Mouse (Mus musculus) bone marrow macrophage, adult 2 months (primary cell): ENCODE measurements around the gene Mlc1. TPM values are rescaled to one million over a fixed set of nuclear protein-coding genes. Genes with fewer than 3 reads are reported as not detected.
A peak's percentile ranks its signal among the peaks of the same experiment; 100 is the strongest.

ENCODE experiments used
- H3K27ac ChIP-seq: 2 replicates; pipeline ENCODE4 v1.5.1; 2012; ENCODE audit warnings: low read depth, low read length; ENCODE audit not compliant: insufficient read depth
- H3K4me1 ChIP-seq: 2 replicates; pipeline ENCODE4 v1.6.1; 2012; ENCODE audit warnings: low read length; ENCODE audit not compliant: control insufficient read depth, insufficient read depth
- H3K4me3 ChIP-seq: 2 replicates; pipeline ENCODE4 v1.5.1; 2012; ENCODE audit warnings: mild to moderate bottlenecking, low read length, moderate library complexity; ENCODE audit not compliant: insufficient read depth
- CTCF ChIP-seq: IDR thresholded peaks from 2 replicates; pipeline ENCODE4 v1.5.1; 2012; ENCODE audit warnings: low read depth, mild to moderate bottlenecking, low read length, moderate library complexity
- POLR2A ChIP-seq: IDR thresholded peaks from 2 replicates; pipeline ENCODE4 v1.6.1; 2012; ENCODE audit warnings: mild to moderate bottlenecking, low read depth, low read length, borderline replicate concordance
- polyA plus RNA-seq: library from polyadenylated mRNA; stranded (reverse); fragments of >200 nt; gene quantifications from 2 replicates; pipeline ENCODE4 v1.2.4, GENCODE M21; 2012; ENCODE audit not compliant: missing spikeins, insufficient read depth, insufficient read length

The Mlc1 gene
- polyA plus RNA-seq, 1 experiment, result not detected

DNA sequence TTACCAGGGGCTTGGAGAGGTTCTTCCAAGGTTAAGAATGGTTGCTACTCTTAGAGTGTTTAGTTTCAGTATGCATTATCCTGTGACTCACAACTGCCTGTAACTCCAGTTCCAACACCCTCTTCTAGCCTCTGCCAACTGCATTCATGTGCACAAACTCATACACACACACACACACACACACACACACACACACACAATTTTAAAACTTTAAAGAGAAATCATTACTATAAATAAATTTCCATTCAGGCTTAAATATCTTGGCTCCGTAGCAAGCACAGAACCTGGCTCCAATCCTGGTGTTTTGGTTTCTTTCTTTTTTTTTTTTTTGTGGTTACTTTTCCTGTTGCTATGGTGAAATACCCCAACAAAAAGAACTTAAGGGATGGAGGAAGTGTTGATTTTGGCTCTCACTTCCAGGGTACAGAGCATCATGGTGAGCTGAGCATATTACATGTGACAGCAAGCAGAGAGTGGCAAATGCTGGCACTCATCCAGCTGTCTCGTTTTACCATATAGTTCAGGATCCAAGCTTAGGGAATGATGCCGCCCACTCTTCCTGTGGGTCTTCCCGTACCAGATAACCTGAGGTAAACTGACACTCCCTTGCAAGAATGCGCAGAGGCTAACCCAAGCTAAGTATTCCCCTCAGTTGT lies 34.8 kb downstream of the Mlc1 start:
- H3K27ac ChIP-seq, result no peak overlapping the region
- peaks cover 16% of the 10 kb centered on the region for H3K4me1 ChIP-seq
- TF ChIP-seq POLR2A (no peak), CTCF (no peak)
- no peak overlapping the region for H3K4me3 ChIP-seq

DNA sequence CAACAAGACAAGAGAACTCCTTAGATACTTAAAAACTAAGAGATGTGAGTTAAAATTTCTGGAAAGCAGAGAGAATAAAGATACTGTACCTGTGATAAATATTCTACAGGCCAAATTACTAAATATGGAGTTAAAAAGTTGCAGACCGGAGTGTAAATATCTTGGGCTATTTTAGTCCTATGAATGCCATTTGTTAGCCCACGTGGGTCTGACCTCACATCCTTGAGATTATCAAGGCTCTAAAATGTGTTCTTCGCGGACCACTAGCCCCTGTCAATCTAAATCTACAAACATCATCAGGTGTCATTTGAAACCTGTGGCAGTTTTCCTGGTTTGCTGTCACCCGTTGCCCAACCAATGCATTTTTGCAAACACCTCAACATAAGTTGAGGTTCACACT lies 36.0 kb downstream of the Mlc1 start:
- TF ChIP-seq CTCF, result no peak
- TF ChIP-seq POLR2A, result no peak
- Histone ChIP-seq H3K27ac (no peak overlapping the region), H3K4me1 (peaks cover 18% of the 10 kb centered on the region), H3K4me3 (no peak overlapping the region)

GRCm38 (mm10) chr15:88937291-88937650 lies 41.5 kb downstream of the Mlc1 start:
- Histone ChIP-seq H3K4me1 (peaks cover 31% of the 10 kb centered on the region), H3K27ac (peak overlapping the region; percentile 38), H3K4me3 (no peak overlapping the region)
- TF ChIP-seq CTCF (no peak), POLR2A (no peak)

DNA sequence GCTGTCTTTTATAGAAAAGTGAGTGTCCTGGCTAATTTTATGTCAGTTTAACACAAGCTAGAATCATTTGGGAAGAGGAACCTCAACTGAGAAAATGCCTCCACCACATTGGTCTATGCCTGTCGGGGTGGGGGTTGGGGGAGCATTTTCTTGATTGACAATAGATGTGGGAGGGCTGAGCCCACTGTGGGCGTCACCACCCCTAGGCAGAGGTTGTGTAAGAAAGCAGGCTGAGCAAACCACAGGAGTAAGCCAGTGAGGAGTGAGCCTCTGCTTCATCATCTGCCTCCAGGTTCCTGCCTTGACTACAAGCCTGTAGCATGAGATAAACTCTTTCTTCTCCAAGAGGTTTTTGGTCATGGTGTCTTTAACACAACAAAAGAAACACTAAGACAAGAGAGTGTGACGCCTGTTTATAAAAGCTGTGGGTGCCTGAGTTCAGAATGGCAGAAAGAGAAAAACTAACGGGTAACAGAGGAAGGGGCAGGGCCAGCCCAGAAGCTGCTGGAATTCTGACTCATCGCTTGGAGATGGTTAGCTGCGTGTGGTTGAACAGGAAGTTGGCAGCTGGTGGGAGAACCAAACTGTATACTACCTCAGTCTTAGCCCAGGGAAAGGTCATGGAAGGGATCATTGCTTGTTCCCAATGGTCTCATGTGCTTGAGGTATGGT lies 42.1 kb downstream of the Mlc1 start:
- TF ChIP-seq CTCF (no peak), POLR2A (no peak)
- Histone ChIP-seq H3K4me1 (peaks cover 31% of the 10 kb centered on the region), H3K4me3 (no peak overlapping the region), H3K27ac (peak overlapping the region; percentile 59)

DNA sequence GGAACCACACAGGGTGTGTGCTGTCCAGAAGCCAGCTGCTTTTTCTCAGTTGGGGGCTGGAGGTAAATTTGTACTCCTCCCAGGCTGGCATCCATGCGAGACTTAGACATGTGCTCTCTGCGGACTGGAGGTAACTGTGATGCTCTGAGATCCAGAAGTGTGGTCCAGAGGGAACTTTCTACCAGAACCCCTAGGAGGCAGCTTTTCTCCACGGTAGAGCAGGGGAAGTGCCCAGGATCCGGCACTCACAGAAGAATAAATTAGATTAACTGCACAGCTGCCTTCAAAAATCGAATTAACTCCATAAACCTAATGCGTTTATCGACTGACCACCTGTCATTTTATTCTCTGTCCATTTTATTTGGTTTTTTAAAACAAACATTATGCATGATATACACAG lies 44.7 kb downstream of the Mlc1 start:
- Histone ChIP-seq H3K4me1 (peaks cover 21% of the 10 kb centered on the region), H3K4me3 (no peak overlapping the region), H3K27ac (no peak overlapping the region)
- TF ChIP-seq POLR2A (no peak), CTCF (no peak)

GRCm38 (mm10) chr15:88932667-88933066 lies 46.1 kb downstream of the Mlc1 start:
- H3K27ac ChIP-seq, result no peak overlapping the region
- peaks cover 17% of the 10 kb centered on the region for H3K4me1 ChIP-seq
- TF ChIP-seq CTCF, result no peak
- TF ChIP-seq POLR2A, result no peak
- no peak overlapping the region for H3K4me3 ChIP-seq

- no peak overlapping the region for H3K4me3 ChIP-seq
- no peaks in the 10 kb centered on the region for H3K4me1 ChIP-seq
- no peak overlapping the region for H3K27ac ChIP-seq
- no peak for TF ChIP-seq CTCF
- no peak for TF ChIP-seq POLR2A
Measured at GRCm38 (mm10) chr15:88921992-88922310, 56.9 kb downstream of the Mlc1 start.

GRCm38 (mm10) chr15:88921131-88921991 lies 57.4 kb downstream of the Mlc1 start:
- H3K27ac ChIP-seq, result no peak overlapping the region
- no peak for TF ChIP-seq POLR2A
- peak; percentile 41; the same call in 1 of the 2 replicates for TF ChIP-seq CTCF
- H3K4me3 ChIP-seq, result no peak overlapping the region
- no peaks in the 10 kb centered on the region for H3K4me1 ChIP-seq

GRCm38 (mm10) chr15:88920065-88920464 lies 58.7 kb downstream of the Mlc1 start:
- Histone ChIP-seq H3K4me3 (no peak overlapping the region), H3K4me1 (no peaks in the 10 kb centered on the region), H3K27ac (no peak overlapping the region)
- no peak for TF ChIP-seq POLR2A
- no peak for TF ChIP-seq CTCF

DNA sequence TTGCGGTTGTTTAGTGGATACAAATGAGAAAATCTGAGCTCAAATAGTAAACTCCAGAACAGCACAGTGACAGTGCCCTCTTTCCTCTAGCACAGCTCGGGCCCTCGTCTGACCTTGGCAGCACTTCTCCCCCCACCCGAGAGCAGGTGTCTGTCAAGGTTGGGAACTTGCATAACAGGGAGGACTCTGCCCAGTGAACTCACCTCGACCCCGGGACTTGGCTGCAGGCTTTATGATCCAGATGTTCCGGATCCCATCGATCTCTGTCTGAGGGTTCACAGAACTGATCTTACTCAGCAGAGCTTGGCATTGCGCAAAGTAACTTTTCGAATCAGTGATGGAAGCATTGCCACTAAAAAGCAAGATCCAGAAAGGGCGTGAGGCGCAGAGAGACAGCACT lies 59.5 kb downstream of the Mlc1 start:
- TF ChIP-seq POLR2A, result no peak
- TF ChIP-seq CTCF, result no peak
- Histone ChIP-seq H3K4me3 (no peak overlapping the region), H3K27ac (no peak overlapping the region), H3K4me1 (no peaks in the 10 kb centered on the region)
